Mouse (Mus musculus): ENCODE measurements around the gene Cdh4.

- no peak for TF ChIP-seq CTCF (IDR thresholded peaks at IDR 0.05; ENCODE audit: borderline replicate concordance, insufficient read depth, low read depth, low read length)
- no peak for TF ChIP-seq POLR2A (IDR thresholded peaks at IDR 0.05; ENCODE audit: borderline replicate concordance, insufficient read depth, low read length)
These were observed 248.3 kb downstream of the Cdh4 start for GRCm38 (mm10) chr2:179690571-179690970.

Measured in cerebellum, adult 2 months (tissue).